Mouse (Mus musculus) megakaryocyte, embryonic 14.5 days (primary cell): ENCODE results near the gene Klk9. TPM values are rescaled to one million over a fixed set of nuclear protein-coding genes. Genes with fewer than 3 reads are reported as not detected.

Source experiments
- H3K27me3 ChIP-seq: replicated peaks from 2 replicates; pipeline ENCODE3; 2012; ENCODE audit warnings: inconsistent platforms
- H3K36me3 ChIP-seq: replicated peaks from 2 replicates; pipeline ENCODE3; 2012; ENCODE audit warnings: low read length, inconsistent platforms, mixed read lengths
- H3K4me1 ChIP-seq: 2 replicates; pipeline ENCODE4 v1.6.1; 2012; ENCODE audit warnings: inconsistent platforms
- H3K4me3 ChIP-seq: replicated peaks from 2 replicates; pipeline ENCODE3; 2012; ENCODE audit warnings: moderate library complexity, mild to moderate bottlenecking, inconsistent platforms
- H3K9me3 ChIP-seq: 2 replicates; pipeline ENCODE4 v1.6.1; 2012; ENCODE audit warnings: inconsistent platforms
- FLI1 ChIP-seq: IDR thresholded peaks from 2 replicates; pipeline ENCODE4 v1.6.1; 2012; ENCODE audit warnings: low read length, inconsistent platforms, mixed read lengths
- GATA1 ChIP-seq: IDR thresholded peaks from 3 replicates; pipeline ENCODE4 v1.6.1; 2012; ENCODE audit warnings: mixed read lengths, low read length, inconsistent platforms, borderline replicate concordance
- polyA plus RNA-seq: library from polyadenylated mRNA; stranded (reverse); fragments of >175 nt; gene quantifications from 2 replicates; pipeline ENCODE4 v1.2.3, GENCODE M21; 2012; ENCODE audit warnings: low replicate concordance; ENCODE audit not compliant: insufficient read depth

Klk9 gene
- polyA plus RNA-seq, 1 experiment = not detected

DNA sequence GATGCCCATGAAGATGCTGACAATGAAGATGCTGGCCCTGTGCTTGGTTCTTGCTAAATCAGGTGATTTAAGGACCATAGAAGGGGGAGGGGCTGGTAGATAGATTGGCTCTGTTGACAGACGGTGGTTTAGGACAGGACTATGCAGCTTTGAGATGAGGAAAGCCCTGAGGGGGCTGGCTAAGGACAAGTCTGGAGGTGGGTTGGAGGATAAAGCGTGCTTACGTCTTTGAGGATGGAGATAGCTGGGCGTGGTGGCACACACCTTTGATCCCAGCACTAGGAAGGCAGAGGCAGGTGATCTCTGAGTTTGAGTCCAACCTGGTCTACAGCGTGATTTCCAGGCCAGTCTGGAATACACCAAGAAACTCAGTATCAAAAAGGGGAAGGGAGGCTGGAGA is 34.4 kb downstream of the Klk9 start:
- Histone ChIP-seq H3K9me3 (no peaks in the 10 kb centered on the region; the same call in 1 of the 2 replicates), H3K4me3 (no peak overlapping the region), H3K4me1 (no peaks in the 10 kb centered on the region), H3K27me3 (peaks cover 3% of the 10 kb centered on the region), H3K36me3 (no peaks in the 10 kb centered on the region)
- TF ChIP-seq GATA1 = no peak

DNA sequence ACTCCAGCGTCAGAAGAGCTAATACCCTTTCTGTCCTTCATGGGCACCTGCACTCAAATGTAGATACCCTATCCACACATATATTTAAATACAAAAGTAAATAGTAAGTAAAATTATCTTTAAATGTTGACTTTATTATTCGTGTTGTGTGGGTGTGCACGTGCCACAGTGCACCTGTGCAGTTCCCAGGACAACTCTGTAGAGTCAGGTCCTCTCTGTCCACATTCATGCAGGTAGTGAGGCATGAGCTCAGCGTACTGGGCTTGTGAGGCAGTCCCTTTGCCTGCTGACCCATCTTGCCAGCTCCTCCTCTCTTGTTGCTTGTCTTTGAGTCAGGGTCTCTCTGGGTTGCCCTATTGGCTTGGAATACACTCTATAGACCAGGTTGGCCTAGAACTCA is 36.0 kb downstream of the Klk9 start:
- peaks cover 3% of the 10 kb centered on the region for H3K27me3 ChIP-seq
- no peak for TF ChIP-seq FLI1
- no peak overlapping the region for H3K4me3 ChIP-seq
- H3K36me3 ChIP-seq = no peaks in the 10 kb centered on the region
- H3K4me1 ChIP-seq = no peaks in the 10 kb centered on the region
- H3K9me3 ChIP-seq = no peaks in the 10 kb centered on the region; the same call in 1 of the 2 replicates

DNA sequence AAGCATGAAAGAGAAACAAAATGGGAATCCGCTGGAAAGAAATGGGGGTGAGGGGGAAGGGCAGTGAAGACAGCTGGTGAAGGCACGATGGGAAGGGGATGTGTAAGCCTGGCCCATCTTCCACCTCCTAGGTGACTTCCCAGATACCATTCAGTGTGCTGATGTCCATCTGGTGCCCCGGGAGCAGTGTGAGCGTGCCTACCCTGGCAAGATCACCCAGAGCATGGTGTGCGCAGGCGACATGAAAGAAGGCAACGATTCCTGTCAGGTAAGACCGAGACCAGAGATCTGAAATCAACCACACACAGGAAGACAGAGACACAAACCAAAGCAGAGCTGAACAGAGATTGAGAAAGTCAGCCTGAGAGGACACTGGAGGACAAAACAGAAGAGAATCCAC is 37.3 kb downstream of the Klk9 start:
- H3K9me3 ChIP-seq = no peaks in the 10 kb centered on the region; the same call in 1 of the 2 replicates
- peaks cover 3% of the 10 kb centered on the region for H3K27me3 ChIP-seq
- H3K4me3 ChIP-seq = no peak overlapping the region
- no peaks in the 10 kb centered on the region for H3K4me1 ChIP-seq
- H3K36me3 ChIP-seq = no peaks in the 10 kb centered on the region
- TF ChIP-seq GATA1 (no peak), FLI1 (no peak)

DNA sequence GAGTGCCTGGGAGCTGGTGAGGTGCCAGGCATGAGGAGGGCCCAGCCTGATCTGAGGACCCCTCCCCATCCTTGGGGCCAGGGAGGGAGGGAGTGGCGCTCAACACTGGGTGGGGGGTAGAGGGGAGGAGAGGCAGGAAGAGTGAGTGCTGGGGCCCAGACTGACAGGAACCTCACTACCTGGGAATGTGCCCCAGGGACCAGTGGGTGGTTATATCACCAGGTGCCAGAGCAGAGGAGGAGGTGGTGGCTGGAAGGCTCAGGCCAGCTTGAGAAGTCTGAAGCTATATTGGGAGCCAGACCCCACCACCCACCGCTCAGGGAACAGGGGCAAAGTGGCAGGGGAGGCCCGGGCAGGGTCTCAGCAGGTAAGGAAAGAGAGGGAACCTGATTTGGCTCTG is 50.0 kb downstream of the Klk9 start, which contains the start of gene Klk5:
Klk5 (plus strand) TSS at position 271 of the 400 bp plus-strand sequence.
- Histone ChIP-seq H3K9me3 (peaks cover 8% of the 10 kb centered on the region; the same call in 1 of the 2 replicates), H3K4me1 (no peaks in the 10 kb centered on the region), H3K4me3 (no peak within 1 kb of the TSS), H3K27me3 (no peaks in the 10 kb centered on the region), H3K36me3 (no peaks in the 10 kb centered on the region)
- TF ChIP-seq GATA1 (no peak), FLI1 (no peak)

DNA sequence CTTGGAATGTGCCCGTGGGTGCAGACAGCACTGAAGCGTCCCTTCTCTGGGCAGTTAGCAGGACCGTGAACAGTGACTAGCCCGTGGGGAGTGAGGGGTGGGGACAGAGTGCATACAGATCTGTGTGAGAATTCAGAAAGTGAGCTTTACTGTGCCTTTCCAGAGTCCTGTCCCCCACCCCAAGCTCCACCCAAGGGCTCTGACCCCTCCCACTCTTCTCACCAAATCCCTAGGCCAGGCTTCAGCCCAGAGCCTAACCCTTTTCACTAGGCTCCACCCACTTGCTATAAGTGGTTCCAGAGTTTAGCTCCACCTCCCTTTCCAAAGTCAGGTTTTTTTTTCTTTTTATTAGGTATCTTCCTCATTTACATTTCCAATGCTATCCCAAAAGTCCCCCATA is 52.1 kb downstream of the Klk9 start:
- TF ChIP-seq FLI1 = no peak
- TF ChIP-seq GATA1 = no peak
- no peaks in the 10 kb centered on the region for H3K27me3 ChIP-seq

More for the DNA sequence above, 52.1 kb downstream of the Klk9 start:
- Histone ChIP-seq H3K9me3 (peaks cover 8% of the 10 kb centered on the region; the same call in 1 of the 2 replicates), H3K36me3 (no peaks in the 10 kb centered on the region), H3K4me3 (no peak overlapping the region), H3K4me1 (no peaks in the 10 kb centered on the region)

Other genes starting within 250 kb of the Klk9 start
- gene Cd33, start 247.5 kb upstream of the Klk9 start, polyA plus RNA-seq = 0.35 TPM in 1 of 2 replicates, not detected in the other
- not detected in 2 replicates for gene Zfp658, start 229.6 kb upstream of the Klk9 start, polyA plus RNA-seq
- gene Zfp719, start 212.3 kb upstream of the Klk9 start, polyA plus RNA-seq = 0.62 TPM in 1 of 2 replicates, not detected in the other
- not detected in 2 replicates for gene Zfp819, start 184.7 kb upstream of the Klk9 start, polyA plus RNA-seq
- 0.86 TPM in 1 of 2 replicates, not detected in the other for gene Ceacam18, start 157.2 kb upstream of the Klk9 start, polyA plus RNA-seq
- not detected in 2 replicates for gene Siglece, start 131.7 kb upstream of the Klk9 start, polyA plus RNA-seq
- gene Ctu1, start 119.9 kb upstream of the Klk9 start, polyA plus RNA-seq = 6.6 and 15.5 TPM in 2 replicates
- gene Klk14, start 101.5 kb upstream of the Klk9 start, polyA plus RNA-seq = not detected in 2 replicates
- gene Klk13, start 79.3 kb upstream of the Klk9 start, polyA plus RNA-seq = not detected in 2 replicates
- not detected in 2 replicates for gene Klk12, start 23.0 kb upstream of the Klk9 start, polyA plus RNA-seq
- gene Klk11, start 17.3 kb upstream of the Klk9 start, polyA plus RNA-seq = not detected in 2 replicates
- not detected in 2 replicates for gene Klk10, start 10.9 kb upstream of the Klk9 start, polyA plus RNA-seq
- 4.3 and 26.2 TPM in 2 replicates for gene Klk8, start 5.7 kb downstream of the Klk9 start, polyA plus RNA-seq
- gene Klk7, start 19.4 kb downstream of the Klk9 start, polyA plus RNA-seq = not detected in 2 replicates
- not detected in 2 replicates for gene Klk6, start 32.6 kb downstream of the Klk9 start, polyA plus RNA-seq
- gene Klk5, start 50.1 kb downstream of the Klk9 start, polyA plus RNA-seq = not detected in 2 replicates
- not detected in 2 replicates for gene Klk4, start 89.3 kb downstream of the Klk9 start, polyA plus RNA-seq
- not detected in 2 replicates for gene Klk15, start 141.8 kb downstream of the Klk9 start, polyA plus RNA-seq
- not detected in 2 replicates for gene Klk1b8, start 158.8 kb downstream of the Klk9 start, polyA plus RNA-seq
- gene Klk1b1, start 174.9 kb downstream of the Klk9 start, polyA plus RNA-seq = not detected in 2 replicates
- gene Klk1b9, start 184.2 kb downstream of the Klk9 start, polyA plus RNA-seq = not detected in 2 replicates
- gene Klk1b11, start 204.0 kb downstream of the Klk9 start, polyA plus RNA-seq = not detected in 2 replicates
- not detected in 2 replicates for gene Klk1b26, start 220.3 kb downstream of the Klk9 start, polyA plus RNA-seq